Mouse (Mus musculus) liver (tissue): ENCODE measurements at regions not wholly inside any gene's neighbourhood (a gene's known extent, or its start where the extent isn't known, plus 50 kb on each side); places are given as distances from the start of the nearest gene placed in this dataset.

Source experiments
- DNase-seq: peaks from one replicate; pipeline ENCODE4 v3.0.0-alpha.2; 2020; ENCODE audit warnings: mixed read lengths

- DNase-seq = no peak
Measured at GRCm38 (mm10) chr11:63402741-63403140, 274.0 kb downstream of the Pmp22 start.

DNA sequence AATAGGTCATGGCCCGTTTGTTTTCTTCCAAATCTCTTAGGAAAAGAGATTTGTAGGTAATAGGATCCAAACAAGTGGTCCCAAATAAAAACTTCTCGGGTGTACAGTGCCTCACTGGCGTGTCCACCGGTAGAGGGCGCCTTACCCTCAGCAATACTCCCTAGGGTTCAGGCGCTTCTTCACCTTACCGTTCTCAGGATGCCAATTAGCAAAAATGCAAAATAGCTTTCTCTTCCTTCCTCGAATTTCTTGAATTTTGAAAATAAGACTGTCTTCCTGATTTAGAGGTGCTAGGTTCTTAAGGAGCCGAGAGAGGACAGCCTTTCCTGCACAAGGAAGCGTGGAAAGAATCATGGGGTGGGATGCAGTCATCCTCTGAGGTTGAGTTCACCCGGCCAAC, 275.9 kb downstream of the Pmp22 start:
- DNase-seq = peak; percentile 70

DNA sequence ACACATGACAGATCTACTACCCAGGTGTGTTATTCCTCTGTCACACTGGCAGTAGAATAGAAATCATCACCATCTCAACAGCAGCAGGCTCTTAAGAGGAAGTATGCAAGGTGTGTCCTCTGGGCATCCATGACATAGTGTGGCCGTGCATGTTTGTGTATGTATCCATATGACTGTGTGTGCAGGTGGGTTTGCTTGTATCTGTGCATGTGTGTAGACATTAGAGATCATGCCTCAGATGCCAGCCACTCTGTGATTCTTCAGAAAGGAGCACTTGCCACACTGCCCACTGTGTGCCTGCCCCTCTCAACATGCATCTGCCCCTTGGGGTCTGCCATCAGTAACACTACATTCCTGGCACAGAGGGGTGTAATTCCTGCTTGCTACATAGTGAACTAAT, 280.6 kb downstream of the Pmp22 start:
- no peak for DNase-seq

DNA sequence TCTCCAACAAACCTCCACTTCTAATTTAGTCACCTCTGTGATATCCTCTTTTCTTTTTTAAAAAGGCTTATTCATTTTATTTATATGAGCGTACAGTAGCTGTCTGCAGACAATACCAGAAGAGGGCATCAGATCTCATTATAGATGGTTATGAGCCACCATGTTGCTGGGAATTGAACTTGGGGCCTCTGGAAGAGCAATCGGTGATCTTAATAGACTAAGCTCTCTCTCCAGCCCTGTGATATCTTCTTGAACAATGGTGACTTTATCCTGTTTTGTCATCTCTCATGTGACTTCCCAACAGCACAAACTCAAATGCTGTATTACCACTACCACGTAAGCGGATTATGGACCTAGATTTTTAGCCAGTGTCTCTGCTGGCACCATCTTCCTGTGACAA, 282.1 kb downstream of the Pmp22 start:
- no peak for DNase-seq

- no peak for DNase-seq
Measured at GRCm38 (mm10) chr11:63412364-63412991, 283.7 kb downstream of the Pmp22 start.

- no peak for DNase-seq
Measured at GRCm38 (mm10) chr11:63413106-63413505, 284.3 kb downstream of the Pmp22 start.

DNA sequence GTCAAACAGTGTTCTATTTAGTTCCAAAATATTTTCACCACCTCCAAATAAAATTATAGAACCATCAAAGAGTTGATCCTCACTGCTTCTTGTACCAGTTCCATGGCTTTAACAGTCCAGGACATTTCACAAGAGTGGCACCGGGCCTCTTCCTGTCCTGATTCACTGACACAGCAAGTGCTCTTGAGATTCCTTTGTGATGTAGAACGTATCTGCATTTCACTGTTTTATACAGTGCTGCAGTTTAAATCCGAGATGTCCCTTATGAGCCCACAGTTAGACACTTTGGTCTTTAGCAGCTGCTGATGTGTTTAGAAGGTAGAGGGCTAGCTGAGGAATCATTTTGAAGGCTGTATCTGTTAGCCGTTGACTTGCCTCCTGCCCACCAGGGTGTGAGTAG, 284.8 kb downstream of the Pmp22 start:
- DNase-seq = no peak

GRCm38 (mm10) chr11:63418042-63418776, 289.4 kb downstream of the Pmp22 start:
- no peak for DNase-seq

- no peak for DNase-seq
Measured at GRCm38 (mm10) chr11:63420341-63420740, 291.6 kb downstream of the Pmp22 start.

DNA sequence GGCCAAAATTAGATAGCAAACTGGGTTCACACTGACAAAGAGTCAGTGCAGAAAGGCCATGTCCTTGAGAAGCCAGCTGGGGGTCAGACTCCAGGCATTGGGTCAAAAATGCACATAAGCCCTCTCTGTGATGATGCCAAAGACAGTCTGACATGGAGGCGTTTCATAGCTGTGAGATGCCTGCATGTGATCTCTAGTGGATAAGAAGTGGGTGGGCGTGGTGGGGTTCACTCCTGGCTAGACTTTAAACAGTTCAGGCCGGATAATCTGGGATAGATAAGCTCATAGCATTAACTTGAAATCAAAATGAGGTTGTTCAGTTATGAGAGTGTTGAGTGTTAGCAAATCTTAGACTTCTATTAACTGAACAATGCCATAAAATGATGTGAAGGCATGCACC, 293.3 kb downstream of the Pmp22 start:
- DNase-seq = no peak

GRCm38 (mm10) chr11:63424319-63424718, 295.5 kb downstream of the Pmp22 start:
- no peak for DNase-seq

DNA sequence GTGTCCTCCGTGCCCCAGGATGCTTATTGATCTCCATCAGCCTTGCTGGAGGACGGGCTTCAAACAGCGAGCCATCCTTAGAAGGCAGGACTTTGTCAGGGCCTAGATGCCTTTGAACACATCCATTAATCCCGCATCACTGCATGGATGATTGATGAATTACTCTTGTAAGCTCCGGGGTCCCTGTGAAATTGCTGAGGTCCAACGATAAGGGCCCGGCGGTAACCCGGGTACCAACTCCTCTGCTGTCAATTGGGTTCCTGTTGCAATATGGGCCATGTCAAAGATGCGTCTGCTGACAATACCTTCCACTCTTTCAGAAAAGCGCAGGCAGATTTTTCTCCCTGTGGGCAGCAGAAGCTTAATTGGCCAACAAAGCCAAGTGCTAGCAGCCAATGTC, 297.0 kb downstream of the Pmp22 start:
- no peak for DNase-seq

DNA sequence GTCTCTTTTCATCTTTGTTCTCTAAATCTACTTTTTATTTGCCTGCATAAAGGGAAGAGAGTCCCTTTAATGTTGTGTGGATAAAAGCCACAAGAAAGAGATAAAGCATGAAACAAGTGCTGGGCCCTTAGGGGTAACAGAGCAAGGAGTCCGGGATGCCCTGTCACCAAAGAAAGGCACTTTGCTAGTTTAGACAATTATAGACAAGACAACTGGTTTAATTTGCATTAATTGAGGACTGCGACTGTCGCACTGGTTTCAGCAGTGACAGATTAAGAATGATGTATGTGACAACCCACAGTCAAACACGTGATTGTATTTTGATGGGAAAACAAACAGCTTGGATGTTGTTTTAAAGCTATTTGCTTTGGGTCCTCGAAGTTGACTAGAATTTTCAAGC, 325.0 kb downstream of the Pmp22 start:
- no peak for DNase-seq

DNA sequence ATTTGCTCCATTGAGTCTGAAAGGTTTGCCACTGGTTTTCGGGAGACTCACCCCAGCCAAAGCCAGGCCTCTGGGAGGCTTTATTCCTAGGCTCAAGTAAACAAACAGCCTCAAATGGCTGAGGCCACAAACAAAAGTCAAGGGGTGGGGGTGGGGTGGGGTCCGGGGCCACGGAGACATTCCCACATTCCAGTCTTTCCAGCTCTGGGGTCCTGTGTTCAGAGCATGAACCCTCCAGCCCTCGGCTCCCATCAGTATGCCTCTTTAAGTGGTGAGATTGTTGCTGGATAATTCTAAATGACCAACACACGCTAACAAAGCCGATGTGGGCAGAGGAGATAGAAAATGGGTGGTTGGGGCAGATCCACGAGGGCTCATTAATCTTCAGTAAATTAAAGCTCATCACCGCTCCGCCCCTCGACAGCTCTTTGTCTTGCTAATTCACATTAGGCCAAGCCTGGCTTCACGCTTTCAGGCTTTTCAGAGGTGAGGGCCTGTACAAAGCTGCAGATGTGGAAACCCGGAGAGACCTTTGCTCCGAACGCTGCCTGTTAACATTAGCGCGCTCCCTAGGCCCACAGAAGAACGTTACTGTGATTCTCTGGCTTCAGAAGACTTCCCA, 326.2 kb downstream of the Pmp22 start:
- no peak for DNase-seq

- DNase-seq = no peak
Measured at GRCm38 (mm10) chr11:63456356-63456755, 327.6 kb downstream of the Pmp22 start.

DNA sequence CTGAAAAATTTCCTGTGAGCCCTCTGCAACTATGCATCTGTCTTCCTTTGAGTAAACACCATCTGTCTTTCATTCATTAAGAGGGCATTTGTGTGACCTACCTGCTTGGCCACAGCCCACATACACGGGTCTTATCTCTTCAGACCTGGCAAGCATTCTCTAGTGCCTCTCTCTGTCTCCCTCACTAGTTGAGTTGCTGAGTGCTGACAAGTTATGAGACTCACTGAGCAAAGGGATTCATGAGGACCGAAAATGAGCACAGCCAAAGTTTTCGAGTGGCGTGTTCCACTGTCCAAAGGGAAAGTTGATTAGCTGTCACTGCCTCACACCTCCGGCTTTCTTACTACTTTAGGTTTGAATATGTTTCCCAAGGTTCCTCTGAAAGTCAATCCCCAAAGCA, 328.5 kb downstream of the Pmp22 start:
- no peak for DNase-seq

DNA sequence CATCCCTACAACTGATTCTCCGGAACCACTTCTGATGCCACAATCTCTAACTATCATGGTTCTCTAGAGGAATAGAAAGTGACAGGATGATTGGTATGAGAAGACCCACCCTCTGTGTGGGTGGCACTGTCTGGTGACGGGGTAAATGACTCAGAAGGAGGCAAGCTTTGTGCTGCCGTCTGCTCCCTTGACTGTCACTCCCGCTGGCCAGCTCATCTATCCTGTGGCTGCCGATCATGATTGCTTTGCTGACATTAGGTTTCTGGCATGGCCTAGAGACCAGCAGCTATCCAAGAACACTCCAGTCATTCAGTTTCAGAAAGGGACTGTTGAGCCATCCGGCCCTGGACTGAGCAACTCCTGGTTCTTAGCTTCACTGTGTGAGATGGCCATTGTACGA, 331.4 kb downstream of the Pmp22 start:
- DNase-seq = no peak

DNA sequence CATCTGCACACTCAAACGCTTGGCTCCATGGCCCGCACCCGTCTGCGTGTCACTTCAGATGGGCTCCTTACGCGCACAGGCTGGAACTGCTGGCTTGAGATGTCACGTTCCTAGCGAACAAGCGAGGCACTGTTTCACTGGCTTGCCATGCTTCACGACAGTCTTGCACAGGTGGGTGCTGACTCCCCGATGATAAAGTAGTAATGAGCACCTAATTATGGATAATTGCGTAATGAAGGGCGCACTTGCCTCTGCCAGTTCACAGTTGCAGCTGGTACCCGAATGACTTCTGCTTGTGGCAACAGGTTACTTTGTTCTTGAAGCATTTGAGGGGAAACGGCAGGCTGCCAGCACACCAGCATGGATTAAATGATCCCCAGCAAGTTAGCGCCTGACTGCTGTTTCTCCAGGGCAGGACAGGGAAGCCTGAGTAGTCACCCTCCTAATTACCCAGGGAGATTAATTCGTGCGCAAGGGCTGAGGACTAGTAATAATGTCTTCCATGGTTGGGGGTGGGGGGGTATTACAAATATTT, 335.1 kb downstream of the Pmp22 start:
- no peak for DNase-seq

GRCm38 (mm10) chr11:63465941-63466340, 337.2 kb downstream of the Pmp22 start:
- DNase-seq = no peak

DNA sequence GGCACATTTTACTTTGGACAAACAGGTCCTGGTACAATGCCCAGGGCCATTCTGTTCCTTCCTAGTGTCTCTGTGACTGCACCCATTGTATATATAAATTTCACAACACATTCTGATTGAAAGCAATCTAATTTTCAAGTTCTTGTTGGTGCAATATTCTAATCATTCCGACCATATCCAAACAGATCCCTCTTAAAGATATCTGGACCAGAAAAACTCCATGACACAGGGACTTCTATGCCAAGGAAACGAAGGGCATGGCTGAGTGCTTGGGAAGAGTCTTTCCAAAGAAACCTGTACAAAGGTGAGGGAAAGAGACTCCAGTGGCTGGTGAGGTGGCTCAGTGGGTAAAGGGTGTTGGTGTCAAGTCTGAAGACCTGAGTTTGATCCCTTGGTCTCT, 337.8 kb downstream of the Pmp22 start:
- no peak for DNase-seq

DNA sequence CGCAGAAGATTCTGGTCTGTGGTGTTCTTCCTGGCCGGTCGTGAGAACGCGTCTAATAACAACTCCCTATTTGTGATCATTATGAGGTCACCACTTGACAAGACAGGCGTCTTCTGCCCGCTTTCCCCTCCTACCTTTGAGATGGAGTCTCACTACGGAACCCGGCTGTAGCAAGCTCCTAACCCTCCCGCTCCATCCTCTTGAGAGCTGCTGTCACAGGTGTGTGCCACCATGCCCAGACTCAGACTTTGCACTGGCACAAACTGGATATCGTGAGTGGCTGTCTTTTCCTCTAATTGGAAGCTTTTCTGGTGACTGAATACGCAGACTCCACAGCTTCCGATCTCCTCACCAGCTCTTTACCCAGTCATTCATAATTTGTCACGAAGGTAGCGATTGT, 346.0 kb downstream of the Pmp22 start:
- no peak for DNase-seq

DNA sequence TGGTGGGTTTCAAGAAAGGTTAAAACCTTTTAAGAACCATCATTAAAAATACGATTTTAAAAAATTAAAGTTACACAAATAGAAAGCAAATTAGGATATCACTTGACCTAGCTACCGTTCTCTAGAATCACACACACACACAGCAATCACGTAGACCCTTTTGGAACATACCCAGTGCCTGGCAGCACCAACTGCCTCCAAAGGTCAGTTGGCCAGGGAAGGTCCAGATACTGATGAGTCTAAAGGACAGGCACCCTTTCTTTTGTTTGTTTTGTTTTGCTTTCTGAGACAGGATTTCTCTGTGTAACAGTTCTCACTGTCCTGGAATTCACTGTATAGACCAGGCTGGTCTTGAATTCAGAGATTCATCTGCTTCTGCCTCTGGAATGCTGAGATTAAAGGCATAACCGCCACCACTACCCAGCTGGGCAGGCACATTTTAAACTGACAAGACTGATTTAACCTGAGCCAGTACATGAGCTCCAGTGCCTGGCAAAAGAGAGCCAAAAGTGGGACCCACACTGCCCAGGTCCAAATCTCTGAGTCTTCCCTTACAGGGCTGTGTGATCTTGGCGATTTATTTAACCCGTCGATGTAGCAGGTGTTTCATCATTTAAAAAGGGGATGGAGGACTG, 353.0 kb downstream of the Pmp22 start:
- no peak for DNase-seq

- no peak for DNase-seq
Measured at GRCm38 (mm10) chr11:63482593-63482992, 353.8 kb downstream of the Pmp22 start.

GRCm38 (mm10) chr11:63487203-63487602, 358.4 kb downstream of the Pmp22 start:
- no peak for DNase-seq
